Comparison of ENCODE assay signal across 9 mouse cellular contexts in the genomic region with DNA sequence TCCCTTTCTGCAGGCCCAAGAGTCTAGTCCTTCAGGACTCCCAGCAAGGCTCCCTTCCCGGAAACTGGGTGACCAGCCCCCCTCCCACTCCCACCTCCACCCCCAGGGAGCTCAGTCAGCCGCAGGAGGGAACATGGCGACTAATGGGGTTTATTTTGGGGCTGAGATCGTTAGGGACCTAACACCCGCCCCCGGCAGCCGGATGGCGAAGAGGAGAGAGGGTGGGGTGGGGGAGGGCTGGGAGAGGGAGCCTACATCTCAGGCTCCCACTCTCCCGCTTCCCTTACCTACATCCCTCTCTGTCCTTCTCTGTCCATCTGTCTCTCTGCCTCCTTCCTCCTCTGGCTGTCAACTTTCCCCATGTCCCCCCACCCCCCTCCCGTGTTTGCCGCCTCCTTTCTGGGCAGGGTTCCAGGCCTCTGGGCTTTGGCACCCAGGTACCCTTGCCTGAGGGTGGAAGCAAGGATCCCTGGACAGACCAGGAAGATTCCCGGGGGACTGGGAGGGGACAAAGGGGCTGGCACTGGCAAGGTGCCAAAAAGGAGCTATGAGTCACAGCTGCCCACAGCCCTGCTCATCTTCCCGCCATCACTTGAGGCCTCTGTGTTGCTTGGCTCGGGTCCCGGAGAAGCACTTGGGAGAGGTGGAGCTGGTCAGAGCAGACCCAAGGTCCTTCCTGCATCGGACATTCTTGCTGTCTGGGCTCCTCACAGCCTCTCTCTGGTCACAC. TPM values are rescaled to one million over a fixed set of nuclear protein-coding genes. Genes with fewer than 3 reads are reported as not detected.
DNase-seq lines count a peak whose midpoint lies in the region; ATAC-seq lines count a peak whose summit lies in the region.
"Had no signal": no experiment of that assay in that cellular context is flagged by ENCODE, and none has a peak within 500 bp of the region (broad histone marks: within the 10 kb centered on the region; RNA-seq: fewer than 3 reads in every experiment).

No protein-coding gene starts in this region.

- H3K4me1 ChIP-seq in forebrain, embryonic 15.5 days, result peaks cover 76% of the 10 kb centered on the region
- peaks cover 89% of the 10 kb centered on the region for H3K4me1 ChIP-seq in neural tube, embryonic 13.5 days (replicated peaks)
- H3K4me1 ChIP-seq in kidney, embryonic 15.5 days, result peaks cover 36% of the 10 kb centered on the region

- peaks cover 21% of the 10 kb centered on the region for H3K36me3 ChIP-seq in forebrain, embryonic 15.5 days
- peaks cover 38% of the 10 kb centered on the region for H3K36me3 ChIP-seq in neural tube, embryonic 13.5 days
- no peaks in the 10 kb centered on the region for H3K36me3 ChIP-seq in kidney, embryonic 15.5 days

- H3K4me2 ChIP-seq in forebrain, embryonic 15.5 days (replicated peaks), result peak overlapping the region; percentile 19; the same call in 1 of the 2 replicates
- H3K4me2 ChIP-seq in neural tube, embryonic 13.5 days, result peak overlapping the region; percentile 90
- no peak overlapping the region for H3K4me2 ChIP-seq in kidney, embryonic 15.5 days

- 0 out of 2 replicates have a peak, but pooled peaks have one; percentile 0 for ATAC-seq in forebrain, embryonic 15.5 days (replicated peaks)
- no peak for ATAC-seq in neural tube, embryonic 13.5 days (ENCODE audit: low read depth)
- no peak for ATAC-seq in kidney, embryonic 15.5 days (replicated peaks; ENCODE audit: low FRiP score)

- 25% methylated on average over 15 of the region's 16 CpGs for WGBS in forebrain, embryonic 15.5 days
- 19% methylated on average over 16 of the region's 16 CpGs for WGBS in neural tube, embryonic 13.5 days
- 23% methylated on average over 14 of the region's 16 CpGs for whole genome bisulfite sequencing in kidney, embryonic 15.5 days

- no peak overlapping the region for H3K4me3 ChIP-seq in forebrain, embryonic 15.5 days
- H3K4me3 ChIP-seq in neural tube, embryonic 13.5 days, result peak overlapping the region; percentile 90; the same call in 1 of the 2 replicates
- H3K4me3 ChIP-seq in kidney, embryonic 15.5 days (replicated peaks), result no peak overlapping the region

- peak; percentile 56 to 70 for DNase-seq in layer of hippocampus, postnatal 10 days (ENCODE audit: low spot score in 2 of 2)
- DNase-seq in layer of hippocampus, adult 9-10 months (ENCODE audit: low spot score), result no peak
- peak; percentile 50 for DNase-seq in adrenal gland, adult 8-10 months
- DNase-seq in thymus, adult 18-20 months, result no peak
- no peak for DNase-seq in urinary bladder, postnatal 36 days (ENCODE audit: low spot score in 2 of 2)

- H3K9ac ChIP-seq in forebrain, embryonic 15.5 days (replicated peaks), result peak overlapping the region; percentile 17; the same call in 1 of the 2 replicates
- H3K9ac ChIP-seq in neural tube, embryonic 13.5 days, result peak overlapping the region; percentile 100
- no peak overlapping the region for H3K9ac ChIP-seq in kidney, embryonic 15.5 days

- H3K27me3 ChIP-seq in forebrain, embryonic 15.5 days, result no peaks in the 10 kb centered on the region
- no peaks in the 10 kb centered on the region for H3K27me3 ChIP-seq in neural tube, embryonic 13.5 days
- H3K27me3 ChIP-seq in kidney, embryonic 15.5 days, result peaks cover 89% of the 10 kb centered on the region

- no peaks in the 10 kb centered on the region for H3K9me3 ChIP-seq in forebrain, embryonic 15.5 days
- H3K9me3 ChIP-seq in neural tube, embryonic 13.5 days, result no peaks in the 10 kb centered on the region
- no peaks in the 10 kb centered on the region for H3K9me3 ChIP-seq in kidney, embryonic 15.5 days (replicated peaks)

- peak overlapping the region; percentile 84 for H3K27ac ChIP-seq in forebrain, embryonic 15.5 days (replicated peaks)
- peak overlapping the region; percentile 97 for H3K27ac ChIP-seq in neural tube, embryonic 13.5 days (replicated peaks)
- H3K27ac ChIP-seq in kidney, embryonic 15.5 days, result no peak overlapping the region

RNA-seq across cellular contexts. Expression of a gene that starts 38.7 kb away (rescaled TPM):
- 1 to 10 TPM in 1 of 2 experiments, under 1 TPM in 1; 0.71 to 1.3 TPM for total RNA-seq in layer of hippocampus, postnatal 10 days (2021)
- total RNA-seq in adrenal gland, adult 8-10 months (2022), result under 1 TPM in 1 of 4 experiments, not detected in 3; 0.31 TPM
- polyA plus RNA-seq in forebrain, embryonic 15.5 days (2015; fragmentation: Nextera tagmentation; extraction: Ambion mirVana), result 0.10 TPM in 1 of 2 replicates, not detected in the other
- not detected in 2 replicates for polyA plus RNA-seq in neural tube, embryonic 13.5 days (2015; fragmentation: Nextera tagmentation; extraction: Ambion mirVana)
- 14.1 and 16.3 TPM in 2 replicates for polyA plus RNA-seq in kidney, embryonic 15.5 days (2015; fragmentation: Nextera tagmentation; extraction: Ambion mirVana)
- polyA plus RNA-seq: liver, embryonic 16.5 days had no signal

Comparison
In these comparisons a context has a peak if more than half of its experiments do, and no peak if none do; other contexts are left out.
1. DNase-seq: peak in layer of hippocampus, postnatal 10 days (2 of 2) and adrenal gland, adult 8-10 months (single experiment); none in layer of hippocampus, adult 9-10 months (single experiment), thymus, adult 18-20 months (0 of 2) and urinary bladder, postnatal 36 days (0 of 2).
2. RNA of a gene that starts 38.7 kb away (polyA plus RNA-seq): 14.1 to 16.3 TPM in kidney, embryonic 15.5 days; 0.10 TPM in forebrain, embryonic 15.5 days and not detected in neural tube, embryonic 13.5 days; every median in the first group is over 10 times any median in the second.